ENCODE assay signal across 8 mouse cellular contexts in the genomic region with DNA sequence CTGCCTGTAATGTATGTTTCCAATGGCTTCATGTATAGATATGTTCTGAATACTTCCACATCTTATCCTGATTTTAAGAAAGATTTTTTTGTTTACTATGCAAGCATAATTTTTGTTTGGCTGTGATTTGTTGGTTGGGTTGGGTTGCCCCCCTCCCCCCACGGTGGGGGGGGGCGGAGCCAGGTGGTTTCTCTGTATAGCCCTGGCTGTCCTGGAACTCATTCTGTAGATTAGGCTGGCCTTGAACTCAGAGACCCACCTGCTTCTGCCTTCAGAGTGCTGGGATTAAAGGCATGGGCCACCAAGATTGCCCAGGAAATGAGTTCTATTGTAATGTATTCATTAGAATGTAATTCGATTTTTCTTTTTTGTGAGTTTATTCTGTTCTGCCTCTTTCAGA. TPM values are rescaled to one million over a fixed set of nuclear protein-coding genes. Genes with fewer than 3 reads are reported as not detected.
DNase-seq lines count a peak whose midpoint lies in the region; ATAC-seq lines count a peak whose summit lies in the region.

No protein-coding gene starts in this region.

- no peaks in the 10 kb centered on the region for H3K27me3 ChIP-seq in lung, embryonic 16.5 days (ENCODE audit: control insufficient read depth, insufficient read depth, low read depth, low read length)
- H3K27me3 ChIP-seq in embryonic facial prominence, embryonic 12.5 days = no peaks in the 10 kb centered on the region
- no peaks in the 10 kb centered on the region for H3K27me3 ChIP-seq in intestine, embryonic 14.5 days (replicated peaks; ENCODE audit: control insufficient read depth, insufficient read depth, low read length)
- no peaks in the 10 kb centered on the region for H3K27me3 ChIP-seq in neural tube, embryonic 12.5 days (replicated peaks)

- intact Hi-C loops in left cerebral cortex, postnatal 4 days (cut with DNase I) = no loop called here

- no peak overlapping the region; the same call in 1 of the 2 replicates for H3K27ac ChIP-seq in lung, embryonic 16.5 days (ENCODE audit: low read length)
- 0 out of 2 replicates have a peak overlapping the region, but pooled peaks have one; percentile 96 for H3K27ac ChIP-seq in embryonic facial prominence, embryonic 12.5 days
- peak overlapping the region; percentile 95; the same call in 1 of the 2 replicates for H3K27ac ChIP-seq in intestine, embryonic 14.5 days (ENCODE audit: low read depth)
- H3K27ac ChIP-seq in neural tube, embryonic 12.5 days = no peak overlapping the region

- WGBS in lung, embryonic 16.5 days = 30% methylated on average over 3 of the region's 3 CpGs
- 39% methylated on average over 3 of the region's 3 CpGs for WGBS in embryonic facial prominence, embryonic 12.5 days
- 34% methylated on average over 3 of the region's 3 CpGs for WGBS in intestine, embryonic 14.5 days
- 37% methylated on average over 3 of the region's 3 CpGs for WGBS in neural tube, embryonic 12.5 days

- H3K4me3 ChIP-seq in lung, embryonic 16.5 days (ENCODE audit: low read length) = peak overlapping the region; percentile 73; the same call in 1 of the 2 replicates
- H3K4me3 ChIP-seq in embryonic facial prominence, embryonic 12.5 days = peak overlapping the region; percentile 94
- H3K4me3 ChIP-seq in intestine, embryonic 14.5 days (ENCODE audit: low read depth, low read length) = peak overlapping the region; percentile 87
- no peak overlapping the region for H3K4me3 ChIP-seq in neural tube, embryonic 12.5 days

- H3K4me2 ChIP-seq in lung, embryonic 16.5 days (ENCODE audit: low read depth, low read length) = peak overlapping the region; percentile 83
- peak overlapping the region; percentile 78 for H3K4me2 ChIP-seq in embryonic facial prominence, embryonic 12.5 days (replicated peaks)
- H3K4me2 ChIP-seq in intestine, embryonic 14.5 days (ENCODE audit: low read length) = peak overlapping the region; percentile 82
- H3K4me2 ChIP-seq in neural tube, embryonic 12.5 days (replicated peaks) = peak overlapping the region; percentile 81

- H3K9me3 ChIP-seq in lung, embryonic 16.5 days (ENCODE audit: control insufficient read depth, low read length) = no peaks in the 10 kb centered on the region
- H3K9me3 ChIP-seq in embryonic facial prominence, embryonic 12.5 days = no peaks in the 10 kb centered on the region
- no peaks in the 10 kb centered on the region for H3K9me3 ChIP-seq in intestine, embryonic 14.5 days (ENCODE audit: control insufficient read depth, low read length)
- H3K9me3 ChIP-seq in neural tube, embryonic 12.5 days = no peaks in the 10 kb centered on the region

- peak overlapping the region; percentile 76 for H3K9ac ChIP-seq in lung, embryonic 16.5 days (ENCODE audit: low read length)
- H3K9ac ChIP-seq in embryonic facial prominence, embryonic 12.5 days = no peak overlapping the region
- H3K9ac ChIP-seq in intestine, embryonic 14.5 days (ENCODE audit: low read length) = peak overlapping the region; percentile 73
- H3K9ac ChIP-seq in neural tube, embryonic 12.5 days = 0 out of 2 replicates have a peak overlapping the region, but pooled peaks have one; percentile 68

- ATAC-seq in lung, embryonic 16.5 days (ENCODE audit: low read depth) = no peak
- no peak for ATAC-seq in embryonic facial prominence, embryonic 12.5 days (ENCODE audit: insufficient number of reproducible peaks, insufficient read depth, low FRiP score, low TSS enrichment)
- ATAC-seq in intestine, embryonic 14.5 days (replicated peaks; ENCODE audit: low FRiP score, low TSS enrichment, low read depth) = no peak
- ATAC-seq in neural tube, embryonic 12.5 days (ENCODE audit: low FRiP score, low read depth) = no peak

- H3K36me3 ChIP-seq in lung, embryonic 16.5 days (ENCODE audit: control insufficient read depth, insufficient read depth, low read length) = peaks cover 13% of the 10 kb centered on the region
- peaks cover 13% of the 10 kb centered on the region for H3K36me3 ChIP-seq in embryonic facial prominence, embryonic 12.5 days
- H3K36me3 ChIP-seq in intestine, embryonic 14.5 days (ENCODE audit: control insufficient read depth, insufficient read depth, low read length) = peaks cover 21% of the 10 kb centered on the region
- peaks cover 9% of the 10 kb centered on the region for H3K36me3 ChIP-seq in neural tube, embryonic 12.5 days

- no peak for DNase-seq in lung, postnatal 36 days
- DNase-seq in intestine, embryonic 14.5 days (ENCODE audit: low spot score) = no peak
- DNase-seq in left cerebral cortex, postnatal 4 days = no peak
- DNase-seq in urinary bladder, adult 18-20 months (ENCODE audit: low spot score in 2 of 2) = no peak
- DNase-seq in spleen, postnatal 36 days (ENCODE audit: low spot score in 2 of 2) = no peak

- peaks cover 20% of the 10 kb centered on the region for H3K4me1 ChIP-seq in lung, embryonic 16.5 days (replicated peaks; ENCODE audit: control insufficient read depth, insufficient read depth, low read length)
- H3K4me1 ChIP-seq in embryonic facial prominence, embryonic 12.5 days = peaks cover 15% of the 10 kb centered on the region
- H3K4me1 ChIP-seq in intestine, embryonic 14.5 days (replicated peaks; ENCODE audit: control insufficient read depth, insufficient read depth, low read length) = peaks cover 25% of the 10 kb centered on the region
- H3K4me1 ChIP-seq in neural tube, embryonic 12.5 days = peaks cover 11% of the 10 kb centered on the region

RNA-seq across cellular contexts. Expression of gene Kpnb1, which starts 1.6 kb away (rescaled TPM):
- 39.6 and 40.4 TPM in 2 replicates for polyA plus RNA-seq in lung, embryonic 16.5 days (2015; fragmentation: Nextera tagmentation; extraction: Ambion mirVana)
- polyA plus RNA-seq in embryonic facial prominence, embryonic 12.5 days (2016; fragmentation: Nextera tagmentation; extraction: Ambion mirVana) = 65.5 and 65.8 TPM in 2 replicates
- polyA plus RNA-seq in intestine, embryonic 14.5 days (2014; fragmentation: Nextera tagmentation; extraction: Ambion mirVana) = 79.9 and 86.0 TPM in 2 replicates
- polyA plus RNA-seq in neural tube, embryonic 12.5 days (2016; fragmentation: Nextera tagmentation; extraction: Ambion mirVana) = 52.8 and 53.1 TPM in 2 replicates
- 100 to 1,000 TPM; 151 to 157 TPM for total RNA-seq in left cerebral cortex, postnatal 4 days (2021)

RNA-seq across cellular contexts. Expression of gene Tbkbp1, which starts 37.9 kb away (rescaled TPM):
- polyA plus RNA-seq in lung, embryonic 16.5 days (2015; fragmentation: Nextera tagmentation; extraction: Ambion mirVana) = 4.9 TPM in 2 replicates
- 9.6 and 10.4 TPM in 2 replicates for polyA plus RNA-seq in embryonic facial prominence, embryonic 12.5 days (2016; fragmentation: Nextera tagmentation; extraction: Ambion mirVana)
- polyA plus RNA-seq in intestine, embryonic 14.5 days (2014; fragmentation: Nextera tagmentation; extraction: Ambion mirVana) = 3.2 and 3.9 TPM in 2 replicates
- 9.5 and 10.5 TPM in 2 replicates for polyA plus RNA-seq in neural tube, embryonic 12.5 days (2016; fragmentation: Nextera tagmentation; extraction: Ambion mirVana)
- 10 to 100 TPM; 52.4 to 55.8 TPM for total RNA-seq in left cerebral cortex, postnatal 4 days (2021)

Comparison
In these comparisons a context has a peak if more than half of its experiments do, and no peak if none do; other contexts are left out.
1. H3K27ac ChIP-seq: peak in embryonic facial prominence, embryonic 12.5 days (single experiment) and intestine, embryonic 14.5 days (single experiment); none in lung, embryonic 16.5 days (single experiment) and neural tube, embryonic 12.5 days (single experiment).
2. Peak in every context shown above with its lines, with median percentiles within 50 percentile points of each other: H3K4me2 ChIP-seq.